Mouse (Mus musculus) left cerebral cortex, postnatal 14 days (tissue): ENCODE measurements at regions not wholly inside any gene's neighbourhood (a gene's known extent, or its start where the extent isn't known, plus 50 kb on each side); places are given as distances from the start of the nearest gene placed in this dataset.
"Not testable (repeated sequence)": the region's sequence is repeated elsewhere in the genome, so short reads cannot be mapped to it uniquely, and the experiment has no call there.

Experiments used
- DNase-seq, 2 experiments: peaks; one replicate each; pipeline ENCODE4 v3.0.0; 2021 to 2022; ENCODE audit warnings: low spot score in 2 of 2, mixed read lengths in 1 of 2
- intact Hi-C: fragments of 180-260 bp; cut with DNase I; formaldehyde crosslinking; loops from one replicate; pipeline ENCODE4 v1.15.1; 2025

DNA sequence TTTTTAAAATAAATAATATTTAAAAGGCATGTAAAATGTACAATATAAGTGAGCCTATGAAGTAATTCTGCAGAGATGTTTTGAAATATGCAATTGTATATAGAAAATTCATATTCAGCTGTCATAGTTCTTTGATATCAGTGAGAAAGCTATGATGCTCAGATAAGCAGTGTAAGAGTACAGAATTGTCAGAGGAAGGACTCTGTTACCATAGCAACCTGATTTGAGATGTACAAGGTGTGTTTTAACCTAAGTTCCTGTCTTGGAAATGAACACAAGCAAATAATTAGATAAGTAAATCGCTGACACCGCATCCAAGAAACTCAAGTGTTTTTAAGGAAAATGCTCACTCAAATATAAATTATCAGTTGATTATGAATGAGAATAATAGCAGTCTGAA is 271.8 kb downstream of the Gabrg2 start:
- intact Hi-C loops = no loop called here
- DNase-seq = no peak

GRCm38 (mm10) chr11:41716616-41717015 is 284.0 kb downstream of the Gabrg2 start:
- no peak for DNase-seq
- intact Hi-C loops = no loop called here

- no peak for DNase-seq
- intact Hi-C loops = no loop called here
Observed at GRCm38 (mm10) chr11:41690682-41691081, 310.0 kb downstream of the Gabrg2 start.

DNA sequence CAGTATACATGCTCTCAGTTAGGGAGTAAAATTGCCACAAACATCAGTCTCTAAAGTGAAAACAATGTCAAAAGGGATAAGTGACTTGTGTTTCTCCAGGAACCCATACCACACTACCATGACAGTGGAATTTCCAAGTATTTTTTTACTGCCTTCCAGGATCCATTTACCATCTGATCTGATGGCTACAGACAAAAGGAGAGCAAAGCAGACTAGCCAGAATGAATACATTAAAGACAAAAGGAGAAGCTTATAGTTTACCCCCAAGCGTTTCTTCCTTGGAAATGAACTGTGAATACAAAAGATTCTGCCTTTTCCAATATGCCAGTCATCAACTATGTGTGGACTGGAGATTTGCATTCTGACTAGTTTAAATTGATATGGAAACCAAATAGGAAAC is 317.7 kb downstream of the Gabrg2 start:
- no peak for DNase-seq
- intact Hi-C loops = no loop called here

GRCm38 (mm10) chr11:41652566-41652965 is 348.1 kb downstream of the Gabrg2 start:
- DNase-seq = peak; percentile 15 to 42
- intact Hi-C loops = loop anchor here (10.0 kb wide), 1 partner anchor 158 kb away; no protein-coding TSS in a partner anchor

DNA sequence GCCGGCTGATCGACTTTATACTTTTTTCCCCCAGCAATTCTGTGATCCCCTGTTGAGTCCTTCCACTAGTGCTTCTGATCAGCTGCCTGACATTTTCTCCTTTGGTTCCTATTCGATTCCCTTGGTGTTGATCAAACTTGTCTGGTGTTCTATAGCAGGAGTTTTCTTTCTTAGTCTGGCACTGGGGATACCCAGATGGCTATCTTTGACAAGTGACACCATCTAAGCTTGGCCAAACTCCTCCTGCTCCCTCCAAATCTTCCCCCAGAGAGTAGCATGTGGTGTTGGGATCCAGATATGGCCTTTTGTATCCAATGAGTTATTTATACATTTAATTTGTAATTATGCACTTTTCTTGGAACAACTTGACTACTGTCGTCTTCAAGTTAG is 355.2 kb downstream of the Gabrg2 start:
- intact Hi-C loops = no loop called here

DNA sequence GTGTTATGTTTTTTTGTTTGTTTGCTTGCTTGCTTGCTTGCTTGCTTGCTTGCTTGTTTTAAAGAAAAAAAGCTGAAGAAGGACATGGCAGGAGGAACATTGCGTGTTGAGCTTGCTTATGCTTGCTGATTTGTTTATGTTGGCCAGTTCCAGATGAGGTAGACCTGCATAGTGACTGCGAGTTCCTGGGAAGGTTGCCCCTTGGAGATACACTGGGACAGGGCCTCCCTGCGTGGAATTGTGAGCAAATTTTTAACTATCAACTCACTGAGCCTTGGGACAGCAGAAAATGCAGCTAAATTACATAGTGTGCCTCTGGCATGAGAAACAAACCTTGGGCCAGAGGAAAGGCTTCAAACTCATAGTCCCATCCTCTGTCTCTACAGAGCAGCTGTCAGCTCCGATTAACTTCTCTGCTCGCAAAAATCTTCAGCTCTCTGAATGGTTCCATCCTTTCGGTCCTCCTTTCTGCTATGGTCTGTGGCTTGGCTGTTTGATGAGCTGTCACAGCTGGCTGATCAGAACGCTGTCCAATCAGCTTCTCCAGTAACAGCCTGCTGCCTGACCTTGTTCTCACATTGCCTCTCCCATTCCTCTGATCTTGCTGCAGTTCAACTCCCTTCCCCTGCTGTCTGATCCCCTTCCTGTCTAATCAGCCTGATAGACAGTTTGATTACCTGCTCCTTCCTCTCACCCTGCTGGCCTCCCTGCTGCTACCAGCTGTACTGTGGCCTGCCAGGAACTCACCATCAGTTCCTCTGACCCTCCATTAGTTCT is 355.7 kb downstream of the Gabrg2 start:
- no peak for DNase-seq
- intact Hi-C loops = no loop called here

More for the DNA sequence above, 355.2 kb downstream of the Gabrg2 start:
- DNase-seq = no peak

GRCm38 (mm10) chr11:41644083-41644482 is 356.6 kb downstream of the Gabrg2 start:
- intact Hi-C loops = no loop called here
- DNase-seq = no peak

- DNase-seq = peak; percentile 4 to 14
- intact Hi-C loops = no loop called here
Observed at GRCm38 (mm10) chr11:41599006-41599405, 401.7 kb downstream of the Gabrg2 start.

DNA sequence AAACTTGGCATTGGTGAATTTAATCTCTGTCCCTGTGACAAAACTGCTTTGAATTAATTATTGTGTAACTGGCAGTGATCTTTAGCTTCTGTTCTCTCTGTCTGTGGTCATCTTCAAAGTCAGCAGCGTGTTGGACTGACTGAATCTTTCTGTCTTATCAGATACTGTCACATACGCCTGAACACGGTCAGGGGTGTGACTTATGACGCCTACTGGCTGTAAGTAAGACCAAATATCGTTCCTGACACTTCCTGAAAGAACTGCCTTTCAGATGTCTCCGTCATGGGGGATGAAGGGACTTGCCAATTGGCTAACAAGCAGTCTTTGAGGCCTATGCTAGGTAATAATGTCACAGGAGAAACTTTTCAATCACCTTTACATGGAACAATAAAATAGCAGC is 402.2 kb downstream of the Gabrg2 start:
- DNase-seq = no peak
- intact Hi-C loops = no loop called here

DNA sequence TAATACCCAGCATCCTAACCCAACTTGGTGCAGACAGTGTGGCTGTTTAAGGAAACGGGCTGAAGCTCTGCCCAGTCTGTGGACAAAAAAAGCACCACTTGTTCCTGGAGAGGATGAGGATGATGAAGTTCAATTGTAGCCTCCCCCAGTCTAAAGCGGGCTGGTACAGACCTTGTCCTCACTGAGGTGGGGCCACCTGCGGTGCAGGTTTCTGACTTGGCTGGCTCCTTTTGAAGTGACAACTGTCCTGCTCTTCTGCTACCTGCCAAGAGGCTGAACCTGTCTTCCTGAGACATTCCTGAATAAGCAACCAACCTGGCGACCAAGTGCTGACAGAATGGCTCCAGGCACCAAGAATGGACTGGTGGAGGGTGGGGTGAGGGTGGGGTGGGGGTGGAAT is 409.2 kb downstream of the Gabrg2 start:
- intact Hi-C loops, DNase-seq: not testable (repeated sequence)
